12 mouse cellular contexts compared by ENCODE assay signal in the genomic region with DNA sequence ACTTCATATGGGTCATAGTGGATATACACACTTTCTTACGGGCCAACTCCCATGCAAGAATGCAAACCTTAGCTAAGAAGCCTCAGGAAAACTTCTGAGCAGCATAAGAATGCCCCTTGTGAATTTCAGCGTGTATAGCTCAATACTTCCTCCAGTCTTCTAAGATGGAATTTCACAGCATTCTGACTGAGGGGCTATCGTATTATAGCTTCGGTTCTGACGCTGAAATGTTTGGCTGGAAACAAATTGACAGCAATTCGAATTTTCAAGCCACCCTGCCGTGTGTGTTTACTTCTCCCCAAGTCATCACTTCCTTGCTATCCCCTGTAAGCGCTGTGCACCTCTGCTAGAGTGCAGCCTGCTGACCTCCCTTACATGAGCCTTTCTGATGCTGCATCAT. TPM values are rescaled to one million over a fixed set of nuclear protein-coding genes. Genes with fewer than 3 reads are reported as not detected.
DNase-seq lines count a peak whose midpoint lies in the region; ATAC-seq and TF ChIP-seq lines count a peak whose summit lies in the region.
"Had no signal": no experiment of that assay in that cellular context is flagged by ENCODE, and none has a peak within 500 bp of the region (broad histone marks: within the 10 kb centered on the region; RNA-seq: fewer than 3 reads in every experiment).

No protein-coding gene starts in this region.

- 0 out of 2 replicates have a peak, but pooled peaks cover 3% of the 10 kb centered on the region for H3K4me1 ChIP-seq in kidney, embryonic 14.5 days (ENCODE audit: control insufficient read depth, insufficient read depth, low read length)
- peaks cover 30% of the 10 kb centered on the region for H3K4me1 ChIP-seq in embryonic facial prominence, embryonic 10.5 days
- H3K4me1 ChIP-seq in embryonic facial prominence, embryonic 14.5 days (ENCODE audit: control insufficient read depth, insufficient read depth, low read length), result peaks cover 4% of the 10 kb centered on the region; the same call in 1 of the 2 replicates
- peaks cover 7% of the 10 kb centered on the region for H3K4me1 ChIP-seq in limb, embryonic 14.5 days (ENCODE audit: control insufficient read depth, insufficient read depth, low read length)

- no peak for TF ChIP-seq POLR2A in limb, embryonic 14.5 days (IDR thresholded peaks at IDR 0.05; ENCODE audit: borderline replicate concordance, extremely low read depth, insufficient read depth, insufficient read length)

- H3K27me3 ChIP-seq in kidney, embryonic 14.5 days (ENCODE audit: control insufficient read depth, insufficient read depth, low read length), result peaks cover 7% of the 10 kb centered on the region; the same call in 1 of the 2 replicates
- H3K27me3 ChIP-seq in embryonic facial prominence, embryonic 10.5 days (replicated peaks; ENCODE audit: low read depth, poor library complexity, severe bottlenecking), result peaks cover 58% of the 10 kb centered on the region
- H3K27me3 ChIP-seq in embryonic facial prominence, embryonic 14.5 days (replicated peaks; ENCODE audit: control insufficient read depth, insufficient read depth, low read length), result peaks cover 30% of the 10 kb centered on the region
- peaks cover 30% of the 10 kb centered on the region; the same call in 1 of the 2 replicates for H3K27me3 ChIP-seq in limb, embryonic 14.5 days (ENCODE audit: control insufficient read depth, insufficient read depth, low read length)

- peak overlapping the region; percentile 43; the same call in 1 of the 2 replicates for H3K4me3 ChIP-seq in kidney, embryonic 14.5 days (ENCODE audit: low read length)
- H3K4me3 ChIP-seq in embryonic facial prominence, embryonic 10.5 days, result peak overlapping the region; percentile 68
- peak overlapping the region; percentile 54 for H3K4me3 ChIP-seq in embryonic facial prominence, embryonic 14.5 days (ENCODE audit: low read depth, low read length)
- H3K4me3 ChIP-seq in limb, embryonic 14.5 days (replicated peaks; ENCODE audit: low read length), result peak overlapping the region; percentile 52; the same call in 1 of the 2 replicates

- no peak for DNase-seq in kidney, adult 9 months
- DNase-seq in embryonic facial prominence, embryonic 10.5 days (ENCODE audit: low spot score), result no peak
- DNase-seq in embryonic facial prominence, embryonic 14.5 days (ENCODE audit: low spot score), result no peak
- no peak for DNase-seq in limb, embryonic 14.5 days (ENCODE audit: low spot score)
- no peak for DNase-seq in right cerebral cortex, adult 18-20 months
- no peak for DNase-seq in thymus, postnatal 0 days (ENCODE audit: low spot score)
- DNase-seq: kidney, adult 11 months; lung, postnatal 4 days had no signal

- no peaks in the 10 kb centered on the region for H3K36me3 ChIP-seq in kidney, embryonic 14.5 days (ENCODE audit: control insufficient read depth, insufficient read depth, low read length)
- no peaks in the 10 kb centered on the region for H3K36me3 ChIP-seq in embryonic facial prominence, embryonic 10.5 days (replicated peaks)
- no peaks in the 10 kb centered on the region for H3K36me3 ChIP-seq in embryonic facial prominence, embryonic 14.5 days (ENCODE audit: control insufficient read depth, insufficient read depth, low read length)
- H3K36me3 ChIP-seq in limb, embryonic 14.5 days (ENCODE audit: control insufficient read depth, insufficient read depth, low read length), result no peaks in the 10 kb centered on the region
- H3K36me3 ChIP-seq: midbrain, embryonic 13.5 days had no signal

- 17% methylated on average over 8 of the region's 8 CpGs for WGBS in kidney, embryonic 14.5 days
- WGBS in embryonic facial prominence, embryonic 10.5 days, result 18% methylated on average over 8 of the region's 8 CpGs
- 15% methylated on average over 8 of the region's 8 CpGs for WGBS in embryonic facial prominence, embryonic 14.5 days
- WGBS in limb, embryonic 14.5 days, result 21% methylated on average over 8 of the region's 8 CpGs

- H3K9me3 ChIP-seq in kidney, embryonic 14.5 days (ENCODE audit: control insufficient read depth, low read length), result no peaks in the 10 kb centered on the region
- no peaks in the 10 kb centered on the region for H3K9me3 ChIP-seq in embryonic facial prominence, embryonic 10.5 days
- no peaks in the 10 kb centered on the region for H3K9me3 ChIP-seq in embryonic facial prominence, embryonic 14.5 days (ENCODE audit: control insufficient read depth, low read length)
- H3K9me3 ChIP-seq in limb, embryonic 14.5 days (ENCODE audit: control insufficient read depth, low read length), result no peaks in the 10 kb centered on the region
- H3K9me3 ChIP-seq: midbrain, embryonic 13.5 days had no signal

- H3K4me2 ChIP-seq in kidney, embryonic 14.5 days (replicated peaks; ENCODE audit: low read depth, low read length), result peak overlapping the region; percentile 92
- H3K4me2 ChIP-seq in embryonic facial prominence, embryonic 14.5 days (ENCODE audit: low read depth, low read length), result peak overlapping the region; percentile 96
- peak overlapping the region; percentile 95 for H3K4me2 ChIP-seq in limb, embryonic 14.5 days (replicated peaks; ENCODE audit: low read depth, low read length, severe bottlenecking)

- no peak overlapping the region for H3K27ac ChIP-seq in kidney, embryonic 14.5 days (ENCODE audit: low read depth, low read length)
- no peak overlapping the region for H3K27ac ChIP-seq in embryonic facial prominence, embryonic 10.5 days (replicated peaks)
- H3K27ac ChIP-seq in embryonic facial prominence, embryonic 14.5 days (replicated peaks; ENCODE audit: low read depth, low read length), result no peak overlapping the region
- no peak overlapping the region for H3K27ac ChIP-seq in limb, embryonic 14.5 days (replicated peaks; ENCODE audit: low read depth, low read length)
- H3K27ac ChIP-seq: liver, embryonic 14.5 days; midbrain, embryonic 13.5 days had no signal

- ATAC-seq in kidney, embryonic 14.5 days (ENCODE audit: low FRiP score, low TSS enrichment), result no peak
- ATAC-seq in embryonic facial prominence, embryonic 14.5 days (ENCODE audit: low read depth), result no peak
- no peak for ATAC-seq in limb, embryonic 14.5 days (ENCODE audit: low FRiP score, low read depth)
- ATAC-seq: CD4-positive, CD25-positive, alpha-beta regulatory T cell, adult 4 months had no signal

- H3K9ac ChIP-seq in kidney, embryonic 14.5 days (ENCODE audit: low read depth, low read length), result no peak overlapping the region
- H3K9ac ChIP-seq in embryonic facial prominence, embryonic 14.5 days (ENCODE audit: low read depth, low read length), result no peak overlapping the region; the same call in 1 of the 2 replicates
- no peak overlapping the region for H3K9ac ChIP-seq in limb, embryonic 14.5 days (ENCODE audit: low read depth, low read length, severe bottlenecking)
- H3K9ac ChIP-seq: liver, embryonic 14.5 days; midbrain, embryonic 13.5 days had no signal

RNA-seq across cellular contexts. Expression of a gene that starts 1.3 kb away (rescaled TPM):
- 18.1 and 29.7 TPM in 2 replicates for polyA plus RNA-seq in kidney, embryonic 14.5 days (2014; fragmentation: Nextera tagmentation; extraction: Ambion mirVana)
- 12.8 and 15.3 TPM in 2 replicates for polyA plus RNA-seq in embryonic facial prominence, embryonic 10.5 days (2016; fragmentation: Nextera tagmentation; extraction: Ambion mirVana)
- polyA plus RNA-seq in embryonic facial prominence, embryonic 14.5 days (2014; fragmentation: Nextera tagmentation; extraction: Ambion mirVana), result 19.8 and 21.7 TPM in 2 replicates
- 34.5 and 34.9 TPM in 2 replicates for polyA plus RNA-seq in limb, embryonic 14.5 days (2012; rRNA removed)
- polyA plus RNA-seq in limb, embryonic 14.5 days (2014; fragmentation: Nextera tagmentation; extraction: Ambion mirVana), result 24.2 and 25.5 TPM in 2 replicates
- polyA plus RNA-seq in thymus, postnatal 0 days (2015; fragmentation: Nextera tagmentation; extraction: Ambion mirVana), result 0.96 and 1.2 TPM in 2 replicates
- polyA plus RNA-seq: CD4-positive, CD25-positive, alpha-beta regulatory T cell, adult 4 months had no signal
